Mouse (Mus musculus) adrenal gland, postnatal 4 days (tissue): ENCODE measurements at regions not wholly inside any gene's neighbourhood (a gene's known extent, or its start where the extent isn't known, plus 50 kb on each side); places are given as distances from the start of the nearest gene placed in this dataset.

ENCODE experiments used
- DNase-seq, 2 experiments: peaks; one replicate each; pipeline ENCODE4 v3.0.0; 2021 to 2022; ENCODE audit warnings: low spot score in 2 of 2, mixed read lengths in 2 of 2

- DNase-seq: no peak
Measured at GRCm38 (mm10) chr3:147868281-147868680, 1016.1 kb downstream of the Ttll7 start.

- DNase-seq: peak; percentile 4 to 38
Measured at GRCm38 (mm10) chr3:147853346-147853745, 1001.2 kb downstream of the Ttll7 start.

- DNase-seq: no peak
Measured at GRCm38 (mm10) chr3:147852830-147853229, 1000.7 kb downstream of the Ttll7 start.

- DNase-seq: no peak
Measured at GRCm38 (mm10) chr3:147841357-147841756, 989.2 kb downstream of the Ttll7 start.

- DNase-seq: no peak
Measured at GRCm38 (mm10) chr3:147838816-147839215, 986.6 kb downstream of the Ttll7 start.

GRCm38 (mm10) chr3:147835716-147836115 lies 983.5 kb downstream of the Ttll7 start:
- DNase-seq: no peak

GRCm38 (mm10) chr3:147825337-147825736 lies 973.2 kb downstream of the Ttll7 start:
- DNase-seq: no peak

GRCm38 (mm10) chr3:147824451-147824850 lies 972.3 kb downstream of the Ttll7 start:
- DNase-seq: no peak

- DNase-seq: no peak
Measured at GRCm38 (mm10) chr3:147814080-147814650, 962.0 kb downstream of the Ttll7 start.

GRCm38 (mm10) chr3:147802546-147802945 lies 950.4 kb downstream of the Ttll7 start:
- DNase-seq: no peak

- no peak for DNase-seq
Measured at GRCm38 (mm10) chr3:147796524-147796923, 944.4 kb downstream of the Ttll7 start.

- no peak for DNase-seq
Measured at GRCm38 (mm10) chr3:147795116-147795515, 942.9 kb downstream of the Ttll7 start.

- DNase-seq: no peak
Measured at GRCm38 (mm10) chr3:147786555-147786954, 934.4 kb downstream of the Ttll7 start.

GRCm38 (mm10) chr3:147750842-147751191 lies 898.6 kb downstream of the Ttll7 start:
- no peak for DNase-seq

- DNase-seq: no peak
Measured at GRCm38 (mm10) chr3:147749939-147750841, 898.0 kb downstream of the Ttll7 start.

GRCm38 (mm10) chr3:147749442-147749841 lies 897.3 kb downstream of the Ttll7 start:
- DNase-seq: no peak

- no peak for DNase-seq
Measured at GRCm38 (mm10) chr3:147736673-147737439, 884.7 kb downstream of the Ttll7 start.

GRCm38 (mm10) chr3:147716391-147716790 lies 864.2 kb downstream of the Ttll7 start:
- DNase-seq: no peak

- DNase-seq: no peak
Measured at GRCm38 (mm10) chr3:147707401-147707801, 855.2 kb downstream of the Ttll7 start.

- DNase-seq: no peak
Measured at GRCm38 (mm10) chr3:147683730-147684129, 831.6 kb downstream of the Ttll7 start.

- DNase-seq: no peak
Measured at GRCm38 (mm10) chr3:147680299-147680698, 828.1 kb downstream of the Ttll7 start.

- no peak for DNase-seq
Measured at GRCm38 (mm10) chr3:147662572-147662971, 810.4 kb downstream of the Ttll7 start.
